Mouse (Mus musculus): Measurements from ENCODE around the gene Chp1.

DNA sequence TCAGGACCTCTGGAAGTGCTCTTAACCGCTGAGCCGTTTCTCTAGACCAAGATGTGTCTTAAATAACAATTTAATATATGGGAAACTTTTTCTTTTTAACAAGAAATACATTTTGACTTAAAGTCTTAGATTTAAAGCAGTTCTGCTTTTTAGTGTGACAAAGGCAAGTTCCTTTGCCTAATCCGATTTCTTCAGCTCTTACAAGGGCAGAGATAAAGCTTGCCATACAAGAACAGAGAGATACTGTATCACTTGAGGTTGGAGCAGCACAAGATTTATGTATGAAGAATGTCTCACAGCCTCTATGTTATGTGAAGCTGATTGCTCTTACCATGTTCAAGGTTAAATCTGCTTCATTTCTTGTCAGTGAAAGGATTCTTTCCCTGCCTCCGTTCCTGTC is 17.8 kb downstream of the Chp1 start:
- TF ChIP-seq POLR2A (IDR thresholded peaks at IDR 0.05; ENCODE audit: insufficient read depth, low read length) (no peak), CTCF (IDR thresholded peaks at IDR 0.05; ENCODE audit: low read depth, low read length) (no peak)
